Mouse (Mus musculus) left cerebral cortex, adult 8-10 months (tissue): ENCODE measurements around the gene Gm37240. TPM values are rescaled to one million over a fixed set of nuclear protein-coding genes. Genes with fewer than 3 reads are reported as not detected.

ENCODE experiments used
- DNase-seq, 2 experiments: peaks; one replicate each; pipeline ENCODE4 v3.0.0; 2022; ENCODE audit warnings: low spot score in 2 of 2
- microRNA-seq, 2 experiments: library from miRNA; unstranded; fragments of <30 nt; microRNA quantifications; one replicate each; pipeline ENCODE4 v1.2.0; 2022
- total RNA-seq, 4 experiments: library from RNA; stranded (reverse); gene quantifications; 2 replicates each; pipeline ENCODE4 v1.2.4; 2022

The Gm37240 gene
- total RNA-seq, 4 experiments from 2014 or later: 0.50 to 4.0 (median 1.1) TPM; not detected in 1

- DNase-seq: no peak
Observed at GRCm38 (mm10) chr3:84460952-84461351, 1426.4 kb downstream of the Gm37240 start.

GRCm38 (mm10) chr3:84460499-84460898 lies 1426.8 kb downstream of the Gm37240 start:
- no peak for DNase-seq

DNA sequence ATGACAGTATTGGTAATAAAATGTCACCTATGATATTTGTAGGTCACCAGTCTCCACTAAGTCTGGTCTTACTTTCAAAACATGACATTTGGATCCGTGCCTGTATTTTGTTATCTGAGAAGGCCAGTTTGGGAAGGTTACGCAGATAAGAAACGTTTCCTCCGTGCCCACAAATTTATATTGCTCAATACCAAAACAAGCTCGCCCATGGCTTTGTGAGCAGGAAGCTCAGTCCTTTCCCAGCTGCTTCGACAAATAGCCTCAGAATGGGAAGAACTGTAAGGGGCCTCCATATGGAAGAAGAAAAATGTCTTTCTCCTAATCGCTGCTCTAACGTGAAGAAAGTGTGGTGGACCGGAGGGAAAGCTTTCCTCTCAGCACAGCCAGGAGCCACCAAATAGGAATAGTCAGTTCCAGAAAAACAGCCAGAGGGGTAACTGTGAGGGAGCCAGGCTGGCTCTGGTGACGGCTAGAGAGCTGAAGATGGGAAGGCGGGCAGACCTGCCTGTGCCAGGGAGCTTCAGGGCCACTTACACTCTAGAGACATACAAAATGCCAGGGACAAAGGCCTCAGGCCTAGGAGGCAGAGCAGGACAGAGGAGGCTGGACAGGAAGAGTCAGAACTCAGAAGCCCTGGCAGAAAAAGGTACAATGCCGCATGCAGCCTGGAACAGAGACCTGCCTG lies 1431.4 kb downstream of the Gm37240 start:
- no peak for DNase-seq

GRCm38 (mm10) chr3:84450651-84451050 lies 1436.7 kb downstream of the Gm37240 start:
- DNase-seq: no peak

DNA sequence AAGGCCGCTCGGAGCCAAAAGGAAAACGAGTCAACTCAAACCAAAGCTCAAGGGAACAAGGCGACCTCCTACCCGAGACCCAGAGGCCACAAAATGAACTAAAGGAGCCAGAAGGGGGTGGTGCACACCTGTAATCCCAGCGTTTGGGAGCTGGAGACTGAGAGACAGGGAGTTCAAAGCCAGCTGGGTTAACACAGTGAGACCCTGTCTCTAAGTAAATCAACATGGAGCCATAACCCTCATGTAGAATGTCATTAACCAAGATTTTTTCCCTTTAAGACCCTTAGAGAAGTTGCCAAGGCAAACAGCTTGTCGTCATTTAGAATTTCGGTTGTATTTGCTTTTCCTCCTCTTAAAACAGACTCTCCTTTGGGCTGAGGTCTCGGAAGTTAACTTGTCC lies 1438.3 kb downstream of the Gm37240 start:
- no peak for DNase-seq

- no peak for DNase-seq
Observed at GRCm38 (mm10) chr3:84447803-84448202, 1439.5 kb downstream of the Gm37240 start.

Small RNAs within 50 kb of the gene (microRNA-seq; reads per million reads assigned to microRNA genes)
- 0 reads per million in 2 experiments for gene Mir466k

Other genes with a start within 250 kb of the Gm37240 start
- 1 to 10 TPM; 3.4 to 5.0 (median 3.9) TPM for gene Fam160a1, start 70.2 kb downstream of the Gm37240 start, total RNA-seq
- gene Glt28d2, start within 50 bp of the Gm37240 start, total RNA-seq: under 1 TPM; 0.33 to 0.78 (median 0.53) TPM
- gene Sh3d19, start 83.6 kb upstream of the Gm37240 start, total RNA-seq: 10 to 100 TPM; 14.6 to 19.9 (median 15.8) TPM
- not detected for gene Prss48, start 115.0 kb upstream of the Gm37240 start, total RNA-seq